Mouse (Mus musculus) G1E (cell line): ENCODE results near the gene Rbm47.

ENCODE experiments used
- CTCF ChIP-seq: IDR thresholded peaks from 2 replicates; pipeline ENCODE4 v1.5.1; 2012; ENCODE audit warnings: low read depth, low read length, inconsistent platforms, mixed read lengths
- TAL1 ChIP-seq: conservative IDR thresholded peaks from 2 replicates; pipeline ENCODE4 v1.6.1; 2012; ENCODE audit warnings: low read depth, low read length, inconsistent platforms, mixed read lengths

DNA sequence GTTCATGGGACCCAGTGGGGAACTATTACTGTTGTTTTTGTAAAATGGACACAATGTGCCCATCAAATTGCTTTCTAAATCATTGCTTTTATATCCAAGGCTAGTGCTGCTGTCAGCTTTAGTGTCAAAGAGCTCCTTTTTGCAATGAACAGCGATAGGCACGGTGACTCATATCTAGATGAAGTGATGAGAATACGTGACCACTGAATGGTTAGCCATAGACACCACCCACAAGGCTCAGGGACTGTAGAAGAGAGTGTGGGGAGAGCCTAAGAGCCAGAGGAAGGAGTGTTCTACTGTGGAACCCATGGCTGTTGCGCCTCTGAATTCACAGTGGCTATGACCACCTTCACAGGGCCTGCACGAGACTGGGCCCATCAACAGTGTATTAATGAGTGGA lies 186.5 kb downstream of the Rbm47 start:
- TF ChIP-seq CTCF, result no peak
- TF ChIP-seq TAL1, result no peak
